Mouse (Mus musculus) midbrain, embryonic 14.5 days (tissue): ENCODE data around the gene Patl1. TPM values are rescaled to one million over a fixed set of nuclear protein-coding genes. Genes with fewer than 3 reads are reported as not detected.

ENCODE experiments used
- ATAC-seq: fragments of 200-750 bp; cut with Nextera tagmentation; 2 replicates; pipeline ENCODE4 v1.8.0; 2017; ENCODE audit warnings: moderate number of reproducible peaks, moderate library complexity; ENCODE audit not compliant: low FRiP score, low TSS enrichment
- DNase-seq: peaks from one replicate; pipeline ENCODE4 v3.0.0-alpha.2; 2015
- H3K27ac ChIP-seq: fragments of 300-500 bp; sonication (generic); replicated peaks from 2 replicates; pipeline ENCODE4 v1.5.1; 2014; ENCODE audit warnings: mild to moderate bottlenecking, low read depth, low read length, moderate library complexity
- H3K27me3 ChIP-seq: fragments of 300-500 bp; sonication (generic); 2 replicates; pipeline ENCODE4 v1.6.1; 2014; ENCODE audit warnings: low read length, control low read depth, mixed read lengths; ENCODE audit not compliant: control insufficient read depth, insufficient read depth
- H3K36me3 ChIP-seq: fragments of 300-500 bp; sonication (generic); 2 replicates; pipeline ENCODE4 v1.6.1; 2014; ENCODE audit warnings: low read length, control low read depth; ENCODE audit not compliant: control insufficient read depth, insufficient read depth
- H3K4me1 ChIP-seq: fragments of 300-500 bp; sonication (generic); 2 replicates; pipeline ENCODE4 v1.6.1; 2014; ENCODE audit warnings: mild to moderate bottlenecking, antibody characterized with exemption, low read length, control low read depth; ENCODE audit not compliant: control insufficient read depth, insufficient read depth
- H3K4me2 ChIP-seq: fragments of 300-500 bp; sonication (generic); 2 replicates; pipeline ENCODE4 v1.6.1; 2014; ENCODE audit warnings: mild to moderate bottlenecking, low read length, moderate library complexity
- H3K4me3 ChIP-seq: fragments of 300-500 bp; sonication (generic); replicated peaks from 2 replicates; pipeline ENCODE4 v1.5.1; 2014; ENCODE audit warnings: low read depth, low read length
- H3K9ac ChIP-seq: fragments of 300-500 bp; sonication (generic); replicated peaks from 2 replicates; pipeline ENCODE4 v1.6.1; 2014; ENCODE audit warnings: mild to moderate bottlenecking, low read length, moderate library complexity
- H3K9me3 ChIP-seq: fragments of 300-500 bp; sonication (generic); 2 replicates; pipeline ENCODE4 v1.6.1; 2016; ENCODE audit warnings: low read length, control low read depth, mixed read lengths; ENCODE audit not compliant: control insufficient read depth
- WGBS: fragments of 180-500 bp; shearing (Covaris S2); extraction: QIAGEN DNeasy Blood & Tissue Kit; methylation state at CpG from one replicate; pipeline ENCODE4 v1.1.7; 2014; 5-methylcytosine and 5-hydroxymethylcytosine counted together
- polyA plus RNA-seq: library from polyadenylated mRNA; unstranded; fragments of >200 nt; fragmentation: Nextera tagmentation; extraction: Ambion mirVana; gene quantifications from 2 replicates; pipeline ENCODE4 v1.2.1, GENCODE M21; 2014

The Patl1 gene
- polyA plus RNA-seq, 1 experiment from 2014 or later = 23.1 TPM

GRCm38 (mm10) chr19:11957396-11957795 lies 45.2 kb downstream of the Patl1 start:
- no peak overlapping the region for H3K27ac ChIP-seq
- no peaks in the 10 kb centered on the region for H3K36me3 ChIP-seq
- 94% methylated on average over 5 of the region's 5 CpGs for WGBS
- no peak for ATAC-seq
- no peaks in the 10 kb centered on the region for H3K4me1 ChIP-seq
- H3K9ac ChIP-seq = no peak overlapping the region
- H3K4me3 ChIP-seq = no peak overlapping the region
- DNase-seq = no peak
- no peak overlapping the region for H3K4me2 ChIP-seq
- no peaks in the 10 kb centered on the region for H3K9me3 ChIP-seq
- H3K27me3 ChIP-seq = no peaks in the 10 kb centered on the region

GRCm38 (mm10) chr19:11957846-11958245 lies 45.6 kb downstream of the Patl1 start:
- Histone ChIP-seq H3K4me3 (no peak overlapping the region), H3K27me3 (no peaks in the 10 kb centered on the region), H3K9ac (no peak overlapping the region), H3K36me3 (no peaks in the 10 kb centered on the region), H3K4me2 (no peak overlapping the region), H3K27ac (no peak overlapping the region), H3K9me3 (no peaks in the 10 kb centered on the region), H3K4me1 (no peaks in the 10 kb centered on the region)
- 79% methylated on average over 8 of the region's 8 CpGs for WGBS
- ATAC-seq (no peak), DNase-seq (no peak)

- Histone ChIP-seq H3K27me3 (no peaks in the 10 kb centered on the region), H3K4me3 (peak overlapping the region; percentile 37; the same call in 1 of the 2 replicates), H3K9ac (peak overlapping the region; percentile 50; the same call in 1 of the 2 replicates), H3K27ac (no peak overlapping the region), H3K4me1 (peaks cover 15% of the 10 kb centered on the region), H3K9me3 (no peaks in the 10 kb centered on the region), H3K36me3 (peaks cover 8% of the 10 kb centered on the region; the same call in 1 of the 2 replicates), H3K4me2 (peak overlapping the region; percentile 58)
- no peak for ATAC-seq
- peak; percentile 9 for DNase-seq
- WGBS = 100% methylated on average over 1 of the region's 1 CpGs
Observed at GRCm38 (mm10) chr19:11964266-11964665, 52.1 kb downstream of the Patl1 start.

- H3K36me3 ChIP-seq = peaks cover 12% of the 10 kb centered on the region; the same call in 1 of the 2 replicates
- no peaks in the 10 kb centered on the region for H3K27me3 ChIP-seq
- H3K9ac ChIP-seq = peak within 1 kb of the TSS; percentile 86
- peaks cover 15% of the 10 kb centered on the region for H3K4me1 ChIP-seq
- ATAC-seq (peak; percentile 98), DNase-seq (peak; percentile 99)
- H3K27ac ChIP-seq = peak within 1 kb of the TSS; percentile 93
- under 1% methylated on average over 59 of the region's 59 CpGs for WGBS
- peak within 1 kb of the TSS; percentile 78 for H3K4me3 ChIP-seq
- H3K4me2 ChIP-seq = peak within 1 kb of the TSS; percentile 76
- H3K9me3 ChIP-seq = no peaks in the 10 kb centered on the region
Observed at GRCm38 (mm10) chr19:11965023-11965942, 53.1 kb downstream of the Patl1 start, which contains the start of gene Osbp. Osbp (plus strand) TSS chr19:11965941.

- peaks cover 15% of the 10 kb centered on the region for H3K4me1 ChIP-seq
- ATAC-seq = peak; percentile 3; the same call in 1 of the 2 replicates
- WGBS = under 1% methylated on average over 18 of the region's 18 CpGs
- H3K27me3 ChIP-seq = no peaks in the 10 kb centered on the region
- DNase-seq = peak; percentile 71
- H3K4me3 ChIP-seq = peak overlapping the region; percentile 78
- peak overlapping the region; percentile 93 for H3K27ac ChIP-seq
- H3K9me3 ChIP-seq = no peaks in the 10 kb centered on the region
- peak overlapping the region; percentile 76 for H3K4me2 ChIP-seq
- H3K9ac ChIP-seq = peak overlapping the region; percentile 86
- peaks cover 19% of the 10 kb centered on the region for H3K36me3 ChIP-seq
Observed at GRCm38 (mm10) chr19:11966201-11966636, 54.0 kb downstream of the Patl1 start.

GRCm38 (mm10) chr19:11969155-11970050 lies 57.2 kb downstream of the Patl1 start:
- 76% methylated on average over 9 of the region's 9 CpGs for WGBS
- ATAC-seq (no peak), DNase-seq (no peak)
- Histone ChIP-seq H3K4me2 (no peak overlapping the region), H3K4me3 (no peak overlapping the region), H3K9me3 (no peaks in the 10 kb centered on the region), H3K4me1 (peaks cover 15% of the 10 kb centered on the region), H3K27me3 (no peaks in the 10 kb centered on the region), H3K27ac (no peak overlapping the region), H3K9ac (no peak overlapping the region), H3K36me3 (peaks cover 51% of the 10 kb centered on the region)

GRCm38 (mm10) chr19:11973511-11974222 lies 61.5 kb downstream of the Patl1 start:
- no peaks in the 10 kb centered on the region for H3K27me3 ChIP-seq
- WGBS = 94% methylated on average over 13 of the region's 13 CpGs
- DNase-seq (no peak), ATAC-seq (no peak)
- H3K4me1 ChIP-seq = 0 out of 2 replicates have a peak, but pooled peaks cover under 1% of the 10 kb centered on the region
- H3K36me3 ChIP-seq = peaks cover 90% of the 10 kb centered on the region
- no peak overlapping the region for H3K4me3 ChIP-seq
- no peaks in the 10 kb centered on the region for H3K9me3 ChIP-seq
- H3K9ac ChIP-seq = no peak overlapping the region
- H3K4me2 ChIP-seq = no peak overlapping the region
- H3K27ac ChIP-seq = no peak overlapping the region

GRCm38 (mm10) chr19:11974223-11974540 lies 62.0 kb downstream of the Patl1 start:
- H3K36me3 ChIP-seq = peaks cover 92% of the 10 kb centered on the region
- WGBS = 96% methylated on average over 2 of the region's 2 CpGs
- no peaks in the 10 kb centered on the region for H3K27me3 ChIP-seq

More at GRCm38 (mm10) chr19:11974223-11974540, 62.0 kb downstream of the Patl1 start:
- DNase-seq (no peak), ATAC-seq (no peak)
- H3K4me1 ChIP-seq = no peaks in the 10 kb centered on the region
- no peak overlapping the region for H3K4me3 ChIP-seq
- no peaks in the 10 kb centered on the region for H3K9me3 ChIP-seq
- no peak overlapping the region for H3K4me2 ChIP-seq
- H3K9ac ChIP-seq = no peak overlapping the region
- H3K27ac ChIP-seq = no peak overlapping the region
